Mouse (Mus musculus) heart, embryonic 16.5 days (tissue): ENCODE measurements around the gene Prelid3b. TPM values are rescaled to one million over a fixed set of nuclear protein-coding genes. Genes with fewer than 3 reads are reported as not detected.
A peak's percentile ranks its signal among the peaks of the same experiment; 100 is the strongest.

ENCODE experiments used
- ATAC-seq: fragments of 200-750 bp; cut with Nextera tagmentation; replicated peaks from 2 replicates; pipeline ENCODE4 v1.8.0; 2017; ENCODE audit warnings: moderate number of reproducible peaks; ENCODE audit not compliant: insufficient read depth, low FRiP score; ENCODE audit errors: extremely low read depth
- H3K27ac ChIP-seq: fragments of 300-500 bp; sonication (generic); 2 replicates; pipeline ENCODE4 v1.5.1; 2014; ENCODE audit warnings: mild to moderate bottlenecking, low read length, control low read depth, moderate library complexity
- H3K27me3 ChIP-seq: fragments of 300-500 bp; sonication (generic); 2 replicates; pipeline ENCODE4 v1.6.1; 2014; ENCODE audit warnings: low read length, mixed read lengths; ENCODE audit not compliant: control insufficient read depth, insufficient read depth
- H3K36me3 ChIP-seq: fragments of 300-500 bp; sonication (generic); 2 replicates; pipeline ENCODE4 v1.6.1; 2014; ENCODE audit not compliant: control insufficient read depth, insufficient read depth
- H3K4me1 ChIP-seq: fragments of 300-500 bp; sonication (generic); 2 replicates; pipeline ENCODE4 v1.6.1; 2014; ENCODE audit warnings: low read length, mixed read lengths; ENCODE audit not compliant: control insufficient read depth, insufficient read depth
- H3K4me2 ChIP-seq: fragments of 300-500 bp; sonication (generic); 2 replicates; pipeline ENCODE4 v1.6.1; 2014; ENCODE audit warnings: low read depth, mild to moderate bottlenecking, control low read depth, low read length
- H3K4me3 ChIP-seq: fragments of 300-500 bp; sonication (generic); 2 replicates; pipeline ENCODE4 v1.5.1; 2014; ENCODE audit warnings: mild to moderate bottlenecking, control low read depth, low read length
- H3K9ac ChIP-seq: fragments of 300-500 bp; sonication (generic); 2 replicates; pipeline ENCODE4 v1.6.1; 2014; ENCODE audit warnings: low read length, control low read depth
- H3K9me3 ChIP-seq: fragments of 300-500 bp; sonication (generic); replicated peaks from 2 replicates; pipeline ENCODE4 v1.6.1; 2016; ENCODE audit warnings: low read length; ENCODE audit not compliant: control insufficient read depth
- WGBS: fragments of 180-500 bp; shearing (Covaris S2); extraction: QIAGEN DNeasy Blood & Tissue Kit; methylation state at CpG from one replicate; pipeline ENCODE4 v1.1.7; 2014; 5-methylcytosine and 5-hydroxymethylcytosine counted together
- polyA plus RNA-seq: library from polyadenylated mRNA; unstranded; fragments of >200 nt; fragmentation: Nextera tagmentation; extraction: Ambion mirVana; gene quantifications from 2 replicates; pipeline ENCODE4 v1.2.1, GENCODE M21; 2015

The Prelid3b gene
- polyA plus RNA-seq, 1 experiment from 2014 or later, result 162 TPM

- no peak overlapping the region for H3K27ac ChIP-seq
- no peak overlapping the region for H3K4me2 ChIP-seq
- H3K9me3 ChIP-seq, result no peaks in the 10 kb centered on the region
- 85% methylated on average over 11 of the region's 11 CpGs for WGBS
- no peak overlapping the region for H3K9ac ChIP-seq
- no peaks in the 10 kb centered on the region for H3K4me1 ChIP-seq
- H3K36me3 ChIP-seq, result peaks cover 68% of the 10 kb centered on the region
- no peak for ATAC-seq
- H3K4me3 ChIP-seq, result no peak overlapping the region
- no peaks in the 10 kb centered on the region for H3K27me3 ChIP-seq
Measured at GRCm38 (mm10) chr2:174424301-174425085, 48.4 kb downstream of the Prelid3b start.

- H3K4me1 ChIP-seq, result peaks cover 6% of the 10 kb centered on the region
- 91% methylated on average over 6 of the region's 6 CpGs for WGBS
- no peak overlapping the region for H3K9ac ChIP-seq
- H3K4me3 ChIP-seq, result no peak overlapping the region
- no peak overlapping the region for H3K4me2 ChIP-seq
- H3K36me3 ChIP-seq, result peaks cover 40% of the 10 kb centered on the region
- H3K27ac ChIP-seq, result no peak overlapping the region
- ATAC-seq, result no peak
- H3K27me3 ChIP-seq, result no peaks in the 10 kb centered on the region
- no peaks in the 10 kb centered on the region for H3K9me3 ChIP-seq
Measured at GRCm38 (mm10) chr2:174421107-174421506, 51.8 kb downstream of the Prelid3b start.

GRCm38 (mm10) chr2:174415731-174416310, 57.1 kb downstream of the Prelid3b start, which contains the start of gene Nelfcd:
Gene Nelfcd (plus strand): TSS chr2:174415804.
- peak within 1 kb of the TSS; percentile 89 for H3K9ac ChIP-seq
- H3K4me1 ChIP-seq, result peaks cover 7% of the 10 kb centered on the region
- H3K27me3 ChIP-seq, result no peaks in the 10 kb centered on the region
- peak within 1 kb of the TSS; percentile 83 for H3K4me3 ChIP-seq
- peak within 1 kb of the TSS; percentile 87 for H3K4me2 ChIP-seq
- no peaks in the 10 kb centered on the region for H3K36me3 ChIP-seq
- H3K9me3 ChIP-seq, result no peaks in the 10 kb centered on the region
- ATAC-seq, result peak; percentile 95
- peak within 1 kb of the TSS; percentile 41; the same call in 1 of the 2 replicates for H3K27ac ChIP-seq
- WGBS, result under 1% methylated on average over 40 of the region's 40 CpGs

Other genes with a start within 250 kb of the Prelid3b start
- gene Gnas, start 188.8 kb downstream of the Prelid3b start, polyA plus RNA-seq, result 1,284 and 1,464 TPM in 2 replicates
- gene Gm20721, start 126.4 kb downstream of the Prelid3b start, polyA plus RNA-seq, result 33.4 and 41.6 TPM in 2 replicates
- gene Nelfcd, start 57.3 kb downstream of the Prelid3b start, polyA plus RNA-seq, result 78.1 and 86.2 TPM in 2 replicates
- 123 and 131 TPM in 2 replicates for gene Ctsz, start 34.0 kb downstream of the Prelid3b start, polyA plus RNA-seq
- gene Tubb1, start 22.4 kb downstream of the Prelid3b start, polyA plus RNA-seq, result 2.5 and 2.6 TPM in 2 replicates
- gene Atp5e, start 9.0 kb downstream of the Prelid3b start, polyA plus RNA-seq, result 912 and 1,057 TPM in 2 replicates
- gene Zfp831, start 170.5 kb upstream of the Prelid3b start, polyA plus RNA-seq, result 0.01 and 0.04 TPM in 2 replicates